24 mouse cellular contexts compared by ENCODE assay signal in genomic region chr15:95366506-95366905, GRCm38 (mm10).
DNase-seq lines count a peak whose midpoint lies in the region; ATAC-seq and TF ChIP-seq lines count a peak whose summit lies in the region.
"Had no signal": no experiment of that assay in that cellular context is flagged by ENCODE, and none has a peak within 500 bp of the region (broad histone marks: within the 10 kb centered on the region; RNA-seq: fewer than 3 reads in every experiment).

No protein-coding gene starts in this region.

- H3K9ac ChIP-seq in embryonic facial prominence, embryonic 14.5 days (ENCODE audit: low read depth, low read length) = no peak overlapping the region
- H3K9ac ChIP-seq in hindbrain, embryonic 13.5 days = no peak overlapping the region
- no peak overlapping the region for H3K9ac ChIP-seq in hindbrain, postnatal 0 days (replicated peaks; ENCODE audit: low read length)
- no peak overlapping the region for H3K9ac ChIP-seq in midbrain, embryonic 14.5 days (replicated peaks; ENCODE audit: low read length)
- H3K9ac ChIP-seq: embryonic facial prominence, embryonic 12.5 days; heart, embryonic 15.5 days had no signal

- peak; percentile 36 for DNase-seq in embryonic facial prominence, embryonic 14.5 days (ENCODE audit: low spot score)
- DNase-seq in embryonic facial prominence, embryonic 10.5 days (ENCODE audit: low spot score) = no peak
- no peak for DNase-seq in hindbrain, postnatal 0 days (ENCODE audit: low spot score)
- DNase-seq in Muller cell, postnatal 12 days (ENCODE audit: inconsistent ontology term) = peak; percentile 20
- DNase-seq in midbrain, embryonic 14.5 days = peak; percentile 58
- no peak for DNase-seq in limb, embryonic 10.5 days (ENCODE audit: low spot score)
- no peak for DNase-seq in cerebellum, adult 8-10 months
- DNase-seq: adrenal gland, postnatal 14 days; B cell, adult 2 months; cerebellum, adult 18-20 months; cerebellum, postnatal 10 days; embryo, embryonic 11 days; gastrocnemius, postnatal 10 days; heart, adult 2 months; heart, postnatal 14 days had no signal

- ATAC-seq in embryonic facial prominence, embryonic 14.5 days (ENCODE audit: low read depth) = peak; percentile 41; the same call in 1 of the 2 replicates
- ATAC-seq in hindbrain, embryonic 13.5 days (ENCODE audit: low FRiP score) = no peak
- ATAC-seq in hindbrain, postnatal 0 days = no peak
- no peak for ATAC-seq in midbrain, embryonic 14.5 days (ENCODE audit: low FRiP score, low TSS enrichment)
- ATAC-seq: activated CD4-positive, CD25-positive, alpha-beta regulatory T cell, adult 4 months; CD4-positive, CD25-positive, alpha-beta regulatory T cell, adult 4 months; forebrain, embryonic 16.5 days; hindbrain, embryonic 16.5 days had no signal

- no peaks in the 10 kb centered on the region for H3K9me3 ChIP-seq in embryonic facial prominence, embryonic 14.5 days (ENCODE audit: control insufficient read depth, low read length)
- no peaks in the 10 kb centered on the region for H3K9me3 ChIP-seq in embryonic facial prominence, embryonic 10.5 days
- no peaks in the 10 kb centered on the region for H3K9me3 ChIP-seq in hindbrain, embryonic 13.5 days
- no peaks in the 10 kb centered on the region for H3K9me3 ChIP-seq in hindbrain, postnatal 0 days (ENCODE audit: low read length)
- no peaks in the 10 kb centered on the region for H3K9me3 ChIP-seq in midbrain, embryonic 14.5 days (ENCODE audit: control insufficient read depth, low read length)
- H3K9me3 ChIP-seq in limb, embryonic 10.5 days (replicated peaks) = no peaks in the 10 kb centered on the region
- H3K9me3 ChIP-seq: embryonic facial prominence, embryonic 12.5 days; heart, embryonic 15.5 days had no signal

- H3K4me3 ChIP-seq in embryonic facial prominence, embryonic 14.5 days (ENCODE audit: low read depth, low read length) = no peak overlapping the region
- H3K4me3 ChIP-seq in embryonic facial prominence, embryonic 10.5 days = no peak overlapping the region
- no peak overlapping the region for H3K4me3 ChIP-seq in hindbrain, embryonic 13.5 days
- no peak overlapping the region for H3K4me3 ChIP-seq in hindbrain, postnatal 0 days (ENCODE audit: low read length)
- no peak overlapping the region for H3K4me3 ChIP-seq in midbrain, embryonic 14.5 days (replicated peaks; ENCODE audit: low read depth, low read length)
- no peak overlapping the region for H3K4me3 ChIP-seq in limb, embryonic 10.5 days
- H3K4me3 ChIP-seq: embryonic facial prominence, embryonic 12.5 days; heart, adult 2 months; heart, embryonic 15.5 days had no signal

- H3K27me3 ChIP-seq in embryonic facial prominence, embryonic 14.5 days (replicated peaks; ENCODE audit: control insufficient read depth, insufficient read depth, low read length) = no peaks in the 10 kb centered on the region
- H3K27me3 ChIP-seq in embryonic facial prominence, embryonic 10.5 days (replicated peaks; ENCODE audit: low read depth, poor library complexity, severe bottlenecking) = no peaks in the 10 kb centered on the region
- no peaks in the 10 kb centered on the region for H3K27me3 ChIP-seq in hindbrain, embryonic 13.5 days
- no peaks in the 10 kb centered on the region for H3K27me3 ChIP-seq in hindbrain, postnatal 0 days (ENCODE audit: insufficient read depth, low read length)
- H3K27me3 ChIP-seq in midbrain, embryonic 14.5 days (ENCODE audit: control insufficient read depth, insufficient read depth, low read length) = no peaks in the 10 kb centered on the region
- H3K27me3 ChIP-seq in limb, embryonic 10.5 days (ENCODE audit: low read depth, poor library complexity, severe bottlenecking) = no peaks in the 10 kb centered on the region
- H3K27me3 ChIP-seq: embryonic facial prominence, embryonic 12.5 days; heart, embryonic 15.5 days had no signal

- no peaks in the 10 kb centered on the region for H3K36me3 ChIP-seq in embryonic facial prominence, embryonic 14.5 days (ENCODE audit: control insufficient read depth, insufficient read depth, low read length)
- no peaks in the 10 kb centered on the region for H3K36me3 ChIP-seq in embryonic facial prominence, embryonic 10.5 days (replicated peaks)
- H3K36me3 ChIP-seq in hindbrain, embryonic 13.5 days = no peaks in the 10 kb centered on the region
- H3K36me3 ChIP-seq in hindbrain, postnatal 0 days (ENCODE audit: insufficient read depth, low read length) = no peaks in the 10 kb centered on the region
- H3K36me3 ChIP-seq in midbrain, embryonic 14.5 days (ENCODE audit: control insufficient read depth, insufficient read depth, low read length) = no peaks in the 10 kb centered on the region
- no peaks in the 10 kb centered on the region for H3K36me3 ChIP-seq in limb, embryonic 10.5 days
- H3K36me3 ChIP-seq: embryonic facial prominence, embryonic 12.5 days; G1E; heart, embryonic 15.5 days had no signal

- 66% methylated on average over 3 of the region's 3 CpGs for WGBS in embryonic facial prominence, embryonic 14.5 days
- 76% methylated on average over 3 of the region's 3 CpGs for WGBS in embryonic facial prominence, embryonic 10.5 days
- WGBS in hindbrain, embryonic 13.5 days = 58% methylated on average over 3 of the region's 3 CpGs
- 74% methylated on average over 3 of the region's 3 CpGs for WGBS in hindbrain, postnatal 0 days
- WGBS in midbrain, embryonic 14.5 days = 47% methylated on average over 3 of the region's 3 CpGs
- WGBS in limb, embryonic 10.5 days = 76% methylated on average over 3 of the region's 3 CpGs

- no peak overlapping the region for H3K27ac ChIP-seq in embryonic facial prominence, embryonic 14.5 days (replicated peaks; ENCODE audit: low read depth, low read length)
- no peak overlapping the region for H3K27ac ChIP-seq in embryonic facial prominence, embryonic 10.5 days (replicated peaks)
- peak overlapping the region; percentile 30; the same call in 1 of the 2 replicates for H3K27ac ChIP-seq in hindbrain, embryonic 13.5 days
- H3K27ac ChIP-seq in hindbrain, postnatal 0 days = no peak overlapping the region
- peak overlapping the region; percentile 45; the same call in 1 of the 2 replicates for H3K27ac ChIP-seq in midbrain, embryonic 14.5 days (replicated peaks; ENCODE audit: low read depth, low read length)
- no peak overlapping the region for H3K27ac ChIP-seq in limb, embryonic 10.5 days
- H3K27ac ChIP-seq: embryonic facial prominence, embryonic 12.5 days; heart, adult 2 months; heart, embryonic 15.5 days had no signal

- H3K4me1 ChIP-seq in embryonic facial prominence, embryonic 14.5 days (ENCODE audit: control insufficient read depth, insufficient read depth, low read length) = no peaks in the 10 kb centered on the region
- no peaks in the 10 kb centered on the region; the same call in 1 of the 2 replicates for H3K4me1 ChIP-seq in embryonic facial prominence, embryonic 10.5 days
- peaks cover 10% of the 10 kb centered on the region for H3K4me1 ChIP-seq in hindbrain, embryonic 13.5 days (replicated peaks)
- no peaks in the 10 kb centered on the region for H3K4me1 ChIP-seq in hindbrain, postnatal 0 days (ENCODE audit: insufficient read depth, low read length)
- no peaks in the 10 kb centered on the region for H3K4me1 ChIP-seq in midbrain, embryonic 14.5 days (ENCODE audit: control insufficient read depth, insufficient read depth, low read length)
- H3K4me1 ChIP-seq in limb, embryonic 10.5 days = peaks cover 2% of the 10 kb centered on the region; the same call in 1 of the 2 replicates
- H3K4me1 ChIP-seq: embryonic facial prominence, embryonic 12.5 days; heart, embryonic 15.5 days had no signal

- TF ChIP-seq CTCF in hindbrain, postnatal 0 days (IDR thresholded peaks at IDR 0.05; ENCODE audit: low read depth) = no peak

- no peak overlapping the region for H3K4me2 ChIP-seq in embryonic facial prominence, embryonic 14.5 days (ENCODE audit: low read depth, low read length)
- H3K4me2 ChIP-seq in hindbrain, embryonic 13.5 days = no peak overlapping the region
- H3K4me2 ChIP-seq in hindbrain, postnatal 0 days (ENCODE audit: low read depth, low read length) = no peak overlapping the region
- no peak overlapping the region for H3K4me2 ChIP-seq in midbrain, embryonic 14.5 days (ENCODE audit: low read length)
- H3K4me2 ChIP-seq: embryonic facial prominence, embryonic 12.5 days; heart, embryonic 11.5 days; heart, embryonic 15.5 days had no signal

Comparison
In these comparisons a context has a peak if more than half of its experiments do, and no peak if none do; other contexts are left out.
1. DNase-seq: peak in embryonic facial prominence, embryonic 14.5 days (single experiment), Muller cell, postnatal 12 days (single experiment) and midbrain, embryonic 14.5 days (single experiment); none in embryonic facial prominence, embryonic 10.5 days (single experiment), hindbrain, postnatal 0 days (single experiment), limb, embryonic 10.5 days (single experiment) and cerebellum, adult 8-10 months (single experiment).
2. H3K27ac ChIP-seq: peak in hindbrain, embryonic 13.5 days (single experiment) and midbrain, embryonic 14.5 days (single experiment); none in embryonic facial prominence, embryonic 14.5 days (single experiment), embryonic facial prominence, embryonic 10.5 days (single experiment), hindbrain, postnatal 0 days (single experiment) and limb, embryonic 10.5 days (single experiment).